Mouse (Mus musculus) embryonic facial prominence, embryonic 11.5 days (tissue): ENCODE data around the gene Rfx2. TPM values are rescaled to one million over a fixed set of nuclear protein-coding genes. Genes with fewer than 3 reads are reported as not detected.
A peak's percentile ranks its signal among the peaks of the same experiment; 100 is the strongest.

Experiments
- ATAC-seq: fragments of 200-750 bp; cut with Nextera tagmentation; replicated peaks from 2 replicates; pipeline ENCODE4 v1.8.0; 2017; ENCODE audit warnings: low read depth; ENCODE audit not compliant: insufficient number of reproducible peaks, low FRiP score, low TSS enrichment
- DNase-seq: peaks from one replicate; pipeline ENCODE4 v3.0.0-alpha.2; 2015; ENCODE audit warnings: low spot score
- H3K27ac ChIP-seq: fragments of 300-500 bp; sonication (generic); replicated peaks from 2 replicates; pipeline ENCODE4 v1.5.1; 2014; ENCODE audit warnings: mild to moderate bottlenecking, low read depth, low read length, control low read depth
- H3K27me3 ChIP-seq: fragments of 300-500 bp; sonication (generic); 2 replicates; pipeline ENCODE4 v1.6.1; 2014; ENCODE audit warnings: mild to moderate bottlenecking, low read length, moderate library complexity, mixed read lengths; ENCODE audit not compliant: control insufficient read depth, insufficient read depth
- H3K36me3 ChIP-seq: fragments of 300-500 bp; sonication (generic); replicated peaks from 2 replicates; pipeline ENCODE4 v1.6.1; 2014; ENCODE audit warnings: low read depth, mild to moderate bottlenecking, low read length, moderate library complexity, mixed read lengths; ENCODE audit not compliant: control insufficient read depth, insufficient read depth
- H3K4me1 ChIP-seq: fragments of 300-500 bp; sonication (generic); 2 replicates; pipeline ENCODE4 v1.6.1; 2014; ENCODE audit warnings: low read length, mixed read lengths; ENCODE audit not compliant: control insufficient read depth, insufficient read depth
- H3K4me2 ChIP-seq: fragments of 300-500 bp; sonication (generic); 2 replicates; pipeline ENCODE4 v1.6.1; 2014; ENCODE audit warnings: low read depth, mild to moderate bottlenecking, control low read depth, low read length, moderate library complexity
- H3K4me3 ChIP-seq: fragments of 300-500 bp; sonication (generic); 2 replicates; pipeline ENCODE4 v1.5.1; 2014; ENCODE audit warnings: low read depth, low read length, control low read depth
- H3K9ac ChIP-seq: fragments of 300-500 bp; sonication (generic); replicated peaks from 2 replicates; pipeline ENCODE4 v1.6.1; 2014; ENCODE audit warnings: mild to moderate bottlenecking, control low read depth, low read length
- H3K9me3 ChIP-seq: fragments of 300-500 bp; sonication (generic); replicated peaks from 2 replicates; pipeline ENCODE4 v1.6.1; 2016; ENCODE audit warnings: mild to moderate bottlenecking, low read length, inconsistent platforms, mixed read lengths; ENCODE audit not compliant: control insufficient read depth
- WGBS: fragments of 180-500 bp; shearing (Covaris S2); extraction: QIAGEN DNeasy Blood & Tissue Kit; methylation state at CpG from one replicate; pipeline ENCODE4 v1.1.7; 2014; 5-methylcytosine and 5-hydroxymethylcytosine counted together
- polyA plus RNA-seq: library from polyadenylated mRNA; unstranded; fragments of >200 nt; fragmentation: Nextera tagmentation; extraction: Ambion mirVana; gene quantifications from 2 replicates; pipeline ENCODE4 v1.2.1, GENCODE M21; 2014

Gene Rfx2
- polyA plus RNA-seq, 1 experiment from 2014 or later: 2.4 TPM

DNA sequence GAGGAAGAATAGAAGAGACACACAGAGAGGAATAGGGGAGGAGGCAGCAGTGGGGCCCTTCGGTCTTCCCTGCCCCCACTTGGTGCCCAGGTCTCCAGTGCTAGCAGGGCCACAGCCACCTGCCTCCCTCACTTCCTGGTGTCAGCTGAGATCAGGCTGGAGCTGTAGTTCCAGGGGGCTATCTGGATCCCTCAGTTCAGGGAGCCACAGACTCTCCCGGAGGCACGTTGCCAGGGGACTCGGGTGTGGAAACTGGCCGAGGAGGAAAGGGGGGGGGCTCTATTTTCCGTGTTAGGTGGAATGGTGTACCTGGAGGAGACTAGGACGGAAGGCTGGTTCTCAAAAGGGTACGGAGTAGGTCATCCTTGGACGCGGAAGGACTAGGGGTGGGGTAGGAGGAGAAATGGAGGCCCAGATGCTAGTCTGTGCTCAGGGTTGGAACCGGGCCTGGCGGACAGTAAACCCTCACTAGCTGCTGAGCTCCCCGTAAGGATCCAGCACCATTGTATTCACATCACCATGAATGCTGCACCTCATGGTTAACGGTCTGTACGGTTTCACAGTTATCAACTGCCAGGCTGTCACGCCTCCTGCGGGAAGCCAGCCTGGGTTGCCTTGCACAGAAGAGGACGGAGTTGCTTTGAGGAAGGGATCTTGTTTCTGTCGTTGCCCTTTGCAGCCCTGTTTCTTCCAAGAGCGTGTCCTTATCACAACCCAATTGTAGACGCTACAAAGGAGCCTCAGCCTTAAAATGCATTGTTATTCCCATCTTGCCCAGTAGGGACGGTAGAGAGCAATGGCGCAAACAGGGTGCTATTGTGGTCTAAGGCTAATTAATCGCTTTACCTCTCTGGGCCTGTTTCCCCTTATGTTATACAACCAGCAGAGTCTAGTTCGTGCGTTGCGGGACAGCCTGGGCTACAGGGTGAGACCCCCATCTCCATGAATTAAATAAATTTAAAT lies 67.8 kb downstream of the Rfx2 start:
- Histone ChIP-seq H3K27me3 (no peaks in the 10 kb centered on the region), H3K4me1 (peaks cover 3% of the 10 kb centered on the region; the same call in 1 of the 2 replicates), H3K27ac (no peak overlapping the region), H3K9me3 (no peaks in the 10 kb centered on the region), H3K36me3 (no peaks in the 10 kb centered on the region), H3K4me3 (no peak overlapping the region), H3K4me2 (no peak overlapping the region; the same call in 1 of the 2 replicates), H3K9ac (no peak overlapping the region; the same call in 1 of the 2 replicates)
- peak; percentile 73 for DNase-seq
- WGBS: 51% methylated on average over 27 of the region's 27 CpGs
- no peak for ATAC-seq

DNA sequence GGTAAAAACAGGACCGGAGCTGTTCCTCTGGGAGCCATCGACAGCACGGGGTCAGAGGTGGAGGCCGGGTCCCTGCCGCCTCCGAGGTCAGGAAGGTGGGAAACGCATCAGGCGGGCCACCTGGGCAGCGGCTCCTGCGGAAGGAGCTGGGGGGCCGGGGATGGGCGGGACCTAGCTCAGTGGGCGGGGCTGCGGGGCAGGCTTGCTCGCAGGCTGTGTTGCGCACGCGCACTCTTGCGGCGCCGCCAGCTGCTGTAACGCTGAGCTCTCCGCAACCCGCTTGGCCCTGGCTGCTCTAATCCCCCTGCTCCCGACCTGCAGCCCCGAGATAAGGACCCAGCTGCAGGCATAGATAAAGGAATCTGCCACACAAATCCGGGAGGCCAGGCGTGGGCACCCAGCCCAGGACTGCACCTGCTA lies 68.8 kb downstream of the Rfx2 start:
- Histone ChIP-seq H3K4me2 (peak overlapping the region; percentile 79), H3K27me3 (peaks cover 6% of the 10 kb centered on the region), H3K9me3 (no peaks in the 10 kb centered on the region), H3K36me3 (no peaks in the 10 kb centered on the region), H3K4me1 (peaks cover 6% of the 10 kb centered on the region), H3K4me3 (peak overlapping the region; percentile 37), H3K27ac (peak overlapping the region; percentile 59; the same call in 1 of the 2 replicates), H3K9ac (peak overlapping the region; percentile 60)
- peak; percentile 94 for DNase-seq
- WGBS: under 1% methylated on average over 27 of the region's 28 CpGs
- peak; percentile 11; the same call in 1 of the 2 replicates for ATAC-seq

DNA sequence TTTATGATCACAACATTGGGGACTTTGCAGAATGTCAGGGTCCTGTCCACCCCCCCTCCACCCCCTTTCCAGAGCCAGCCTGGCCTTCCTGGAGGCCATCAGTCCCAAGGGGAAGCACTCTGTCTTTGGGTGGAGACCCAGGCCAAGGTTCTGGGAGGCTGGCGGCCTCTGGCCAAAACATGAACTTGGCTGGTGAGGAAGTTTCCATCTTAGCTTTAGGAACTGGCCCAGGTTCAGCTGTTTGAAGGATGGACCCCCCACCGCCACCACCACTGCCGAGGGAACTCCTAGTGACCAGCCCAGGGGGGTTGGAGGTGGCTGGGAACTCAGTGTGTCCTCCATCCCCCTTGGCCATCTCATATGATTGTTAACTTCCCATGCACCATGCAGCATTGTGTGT lies 69.7 kb downstream of the Rfx2 start:
- no peak for ATAC-seq
- H3K27ac ChIP-seq: no peak overlapping the region
- H3K4me3 ChIP-seq: no peak overlapping the region
- H3K4me2 ChIP-seq: no peak overlapping the region
- peaks cover 8% of the 10 kb centered on the region for H3K4me1 ChIP-seq
- no peak for DNase-seq
- H3K27me3 ChIP-seq: peaks cover 14% of the 10 kb centered on the region
- WGBS: 63% methylated on average over 3 of the region's 3 CpGs
- H3K9ac ChIP-seq: no peak overlapping the region
- H3K36me3 ChIP-seq: no peaks in the 10 kb centered on the region
- H3K9me3 ChIP-seq: no peaks in the 10 kb centered on the region

DNA sequence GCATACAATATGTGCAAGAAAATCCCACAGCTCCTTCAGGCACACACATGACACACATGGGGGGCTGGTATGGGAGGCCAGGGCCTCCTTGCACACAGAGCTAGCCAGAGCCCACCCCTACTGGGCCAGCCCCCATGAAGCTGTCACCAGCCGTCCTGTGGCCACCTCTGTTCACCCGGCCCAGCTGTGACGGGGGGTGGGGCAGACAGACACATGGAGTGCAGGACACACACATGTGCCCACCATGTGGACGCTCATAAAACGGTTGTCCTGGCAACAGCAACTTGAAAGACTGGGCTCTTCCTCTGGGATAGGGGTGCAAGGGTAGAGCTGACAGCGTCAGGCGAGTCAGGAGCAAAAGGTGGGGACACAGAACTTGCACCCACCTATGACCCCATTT lies 71.6 kb downstream of the Rfx2 start:
- no peak overlapping the region for H3K4me3 ChIP-seq
- WGBS: 53% methylated on average over 7 of the region's 7 CpGs
- H3K27me3 ChIP-seq: peaks cover 33% of the 10 kb centered on the region
- H3K9ac ChIP-seq: no peak overlapping the region
- H3K9me3 ChIP-seq: no peaks in the 10 kb centered on the region
- H3K36me3 ChIP-seq: no peaks in the 10 kb centered on the region
- ATAC-seq (no peak), DNase-seq (no peak)
- peaks cover 8% of the 10 kb centered on the region for H3K4me1 ChIP-seq
- no peak overlapping the region for H3K27ac ChIP-seq
- H3K4me2 ChIP-seq: no peak overlapping the region

DNA sequence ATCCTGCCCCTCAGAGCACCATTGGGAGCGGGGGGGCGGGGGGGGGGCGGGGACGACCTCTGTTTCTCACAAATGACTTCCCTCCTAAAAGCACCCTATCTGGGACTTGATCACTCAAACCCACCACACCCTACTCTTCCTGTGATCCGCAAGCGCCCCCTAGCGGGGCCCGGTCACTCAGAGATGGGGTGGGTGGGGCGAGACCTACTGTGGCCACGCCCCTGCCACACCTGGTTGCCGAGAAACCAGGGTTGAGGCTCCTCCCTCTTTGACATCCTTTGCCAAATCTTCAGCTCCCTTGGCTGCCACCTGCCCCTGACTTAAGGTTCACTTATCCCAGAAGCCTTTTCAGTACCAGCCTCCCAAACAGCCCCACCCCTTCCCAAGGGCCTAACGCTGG lies 72.7 kb downstream of the Rfx2 start:
- H3K36me3 ChIP-seq: no peaks in the 10 kb centered on the region
- WGBS: 7% methylated on average over 12 of the region's 12 CpGs
- H3K4me3 ChIP-seq: no peak overlapping the region
- H3K4me2 ChIP-seq: no peak overlapping the region; the same call in 1 of the 2 replicates
- ATAC-seq: no peak
- H3K27me3 ChIP-seq: peaks cover 44% of the 10 kb centered on the region
- DNase-seq: peak; percentile 62
- peaks cover 8% of the 10 kb centered on the region for H3K4me1 ChIP-seq
- no peak overlapping the region for H3K9ac ChIP-seq
- H3K27ac ChIP-seq: no peak overlapping the region
- no peaks in the 10 kb centered on the region for H3K9me3 ChIP-seq

DNA sequence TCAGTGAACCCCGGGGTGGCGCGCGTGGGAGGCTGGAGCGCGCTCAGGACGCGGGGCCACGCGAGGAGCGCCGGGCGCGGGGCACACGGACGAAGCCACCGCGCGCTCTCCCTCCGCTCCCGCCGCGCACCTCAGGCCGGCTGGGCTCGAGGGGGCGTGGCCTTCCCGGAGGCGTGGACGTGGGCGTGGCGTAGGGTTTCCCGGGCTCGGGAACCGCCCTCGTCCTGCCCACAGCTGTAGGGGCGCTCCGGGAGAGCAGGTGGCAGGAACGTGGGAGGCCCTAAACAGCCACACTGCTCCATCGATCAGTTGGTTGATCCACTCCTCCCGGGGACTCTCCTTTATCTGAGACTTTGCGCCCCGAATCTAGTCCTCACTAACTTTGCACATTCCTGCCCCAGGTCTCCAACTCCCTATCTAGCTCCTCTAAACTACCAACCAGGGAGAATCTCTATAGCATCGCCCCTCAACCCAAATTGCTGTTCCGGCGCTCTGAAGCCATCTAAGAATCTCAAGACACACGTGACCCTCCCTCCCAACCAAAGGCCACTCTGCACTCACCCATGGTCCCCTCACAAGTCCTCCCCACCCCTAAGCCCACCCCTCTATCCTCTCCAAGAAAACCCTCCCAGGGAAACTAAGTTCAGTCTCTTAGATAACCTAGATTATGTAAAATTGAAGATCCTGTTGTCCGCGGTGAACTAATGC lies 73.2 kb downstream of the Rfx2 start, which contains the start of gene Nrtn:
Nrtn (minus strand) TSS at position 115 of the 708 bp plus-strand sequence.
- DNase-seq (peak; percentile 92), ATAC-seq (peak; percentile 34)
- Histone ChIP-seq H3K9me3 (no peaks in the 10 kb centered on the region), H3K4me3 (peak within 1 kb of the TSS; percentile 47), H3K4me2 (peak within 1 kb of the TSS; percentile 97), H3K27ac (no peak within 1 kb of the TSS), H3K36me3 (no peaks in the 10 kb centered on the region), H3K4me1 (peaks cover 6% of the 10 kb centered on the region), H3K27me3 (peaks cover 48% of the 10 kb centered on the region), H3K9ac (peak within 1 kb of the TSS; percentile 54)
- under 1% methylated on average over 47 of the region's 48 CpGs for WGBS

DNA sequence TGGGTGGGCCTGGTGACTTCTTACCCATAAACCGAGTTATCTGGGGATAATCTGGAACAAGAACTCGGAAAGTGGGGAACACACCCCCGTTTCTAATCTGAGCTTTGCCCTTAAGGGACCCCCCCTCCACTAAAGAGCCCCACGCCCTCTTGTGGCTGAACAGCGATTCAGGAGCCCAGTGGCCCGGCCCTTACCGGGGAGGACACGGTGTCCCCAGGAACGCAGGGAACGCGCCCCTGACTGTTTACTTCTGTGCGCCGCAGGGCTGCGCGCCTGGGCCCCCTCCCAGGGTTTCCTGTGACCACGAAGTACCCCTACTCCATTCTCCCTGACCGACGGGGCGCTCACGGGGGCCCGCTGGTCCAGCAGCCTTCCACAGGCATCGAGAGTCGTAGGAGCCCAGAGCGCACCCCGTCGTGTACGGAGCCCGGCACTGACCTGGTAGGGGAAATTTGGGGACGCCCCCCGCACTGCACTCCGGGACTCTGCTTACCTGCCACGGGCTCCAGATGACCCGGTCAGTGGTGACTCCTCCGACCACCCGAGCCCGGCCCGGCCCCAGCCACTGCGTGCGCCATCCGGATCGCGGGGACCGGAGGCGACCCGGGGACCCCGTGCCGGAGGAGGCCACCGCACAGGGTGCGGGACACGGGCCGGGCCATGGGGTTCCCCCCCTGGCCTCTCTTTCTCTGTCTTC lies 74.0 kb downstream of the Rfx2 start:
- WGBS: 2% methylated on average over 50 of the region's 51 CpGs
- DNase-seq (peak; percentile 29), ATAC-seq (peak; percentile 5; the same call in 1 of the 2 replicates)
- Histone ChIP-seq H3K9ac (peak overlapping the region; percentile 54), H3K27me3 (peaks cover 56% of the 10 kb centered on the region), H3K4me3 (peak overlapping the region; percentile 47), H3K9me3 (no peaks in the 10 kb centered on the region), H3K36me3 (no peaks in the 10 kb centered on the region), H3K4me2 (peak overlapping the region; percentile 97), H3K4me1 (peaks cover 6% of the 10 kb centered on the region), H3K27ac (no peak overlapping the region)
